Mouse (Mus musculus): Measurements from ENCODE around the gene Fras1. TPM values are rescaled to one million over a fixed set of nuclear protein-coding genes. Genes with fewer than 3 reads are reported as not detected.

The Fras1 gene
- total RNA-seq, 2 experiments from 2014 or later: not detected

GRCm38 (mm10) chr5:96402555-96402954 is 28.8 kb downstream of the Fras1 start:
- ATAC-seq (ENCODE audit: poor library complexity, severe bottlenecking): no peak

GRCm38 (mm10) chr5:96405139-96405842 is 31.5 kb downstream of the Fras1 start:
- no peak for ATAC-seq (ENCODE audit: poor library complexity, severe bottlenecking)

- ATAC-seq (ENCODE audit: poor library complexity, severe bottlenecking): no peak
These were observed 34.5 kb downstream of the Fras1 start for GRCm38 (mm10) chr5:96408291-96408690.

- no peak for ATAC-seq (ENCODE audit: poor library complexity, severe bottlenecking)
These were observed 39.1 kb downstream of the Fras1 start for GRCm38 (mm10) chr5:96412754-96413394.

GRCm38 (mm10) chr5:96417121-96417520 is 43.4 kb downstream of the Fras1 start:
- no peak for ATAC-seq (ENCODE audit: poor library complexity, severe bottlenecking)

- ATAC-seq (ENCODE audit: poor library complexity, severe bottlenecking): no peak
These were observed 47.8 kb downstream of the Fras1 start for GRCm38 (mm10) chr5:96421550-96421949.

GRCm38 (mm10) chr5:96422716-96423115 is 49.0 kb downstream of the Fras1 start:
- no peak for ATAC-seq (ENCODE audit: poor library complexity, severe bottlenecking)

GRCm38 (mm10) chr5:96425391-96425790 is 51.6 kb downstream of the Fras1 start:
- no peak for ATAC-seq (ENCODE audit: poor library complexity, severe bottlenecking)

- no peak for ATAC-seq (ENCODE audit: poor library complexity, severe bottlenecking)
These were observed 55.9 kb downstream of the Fras1 start for GRCm38 (mm10) chr5:96429532-96430141.

- no peak for ATAC-seq (ENCODE audit: poor library complexity, severe bottlenecking)
These were observed 64.1 kb downstream of the Fras1 start for GRCm38 (mm10) chr5:96437870-96438269.

- ATAC-seq (ENCODE audit: poor library complexity, severe bottlenecking): no peak
These were observed 66.1 kb downstream of the Fras1 start for GRCm38 (mm10) chr5:96439811-96440210.

GRCm38 (mm10) chr5:96447460-96447859 is 73.7 kb downstream of the Fras1 start:
- no peak for ATAC-seq (ENCODE audit: poor library complexity, severe bottlenecking)

- ATAC-seq (ENCODE audit: poor library complexity, severe bottlenecking): no peak
These were observed 78.3 kb downstream of the Fras1 start for GRCm38 (mm10) chr5:96452027-96452426.

- ATAC-seq (ENCODE audit: poor library complexity, severe bottlenecking): no peak
These were observed 79.6 kb downstream of the Fras1 start for GRCm38 (mm10) chr5:96453386-96453785.

- no peak for ATAC-seq (ENCODE audit: poor library complexity, severe bottlenecking)
These were observed 80.7 kb downstream of the Fras1 start for GRCm38 (mm10) chr5:96454422-96454821.

GRCm38 (mm10) chr5:96455241-96455640 is 81.5 kb downstream of the Fras1 start:
- ATAC-seq (ENCODE audit: poor library complexity, severe bottlenecking): no peak

GRCm38 (mm10) chr5:96457436-96457958 is 83.7 kb downstream of the Fras1 start:
- ATAC-seq (ENCODE audit: poor library complexity, severe bottlenecking): no peak

- ATAC-seq (ENCODE audit: poor library complexity, severe bottlenecking): no peak
These were observed 85.8 kb downstream of the Fras1 start for GRCm38 (mm10) chr5:96459605-96460004.

GRCm38 (mm10) chr5:96462197-96462596 is 88.4 kb downstream of the Fras1 start:
- ATAC-seq (ENCODE audit: poor library complexity, severe bottlenecking): no peak

GRCm38 (mm10) chr5:96466461-96466860 is 92.7 kb downstream of the Fras1 start:
- ATAC-seq (ENCODE audit: poor library complexity, severe bottlenecking): no peak

GRCm38 (mm10) chr5:96471995-96472394 is 98.2 kb downstream of the Fras1 start:
- ATAC-seq (ENCODE audit: poor library complexity, severe bottlenecking): no peak

GRCm38 (mm10) chr5:96475488-96475887 is 101.7 kb downstream of the Fras1 start:
- ATAC-seq (ENCODE audit: poor library complexity, severe bottlenecking): no peak
